Mouse (Mus musculus): ENCODE measurements around the gene Lzic.
"Not testable (repeated sequence)": the region's sequence is repeated elsewhere in the genome, so short reads cannot be mapped to it uniquely, and the experiment has no call there.

- TF ChIP-seq CTCF (IDR thresholded peaks at IDR 0.05; ENCODE audit: insufficient read depth, low read length); POLR2A (IDR thresholded peaks at IDR 0.05; ENCODE audit: borderline replicate concordance, extremely low read depth, low read depth, low read length): not testable (repeated sequence)
These were observed 27.9 kb upstream of the Lzic start for GRCm38 (mm10) chr4:149457163-149457562.
